Mouse (Mus musculus): ENCODE measurements around the gene Nab2. TPM values are rescaled to one million over a fixed set of nuclear protein-coding genes. Genes with fewer than 3 reads are reported as not detected.

The Nab2 gene
- polyA plus RNA-seq, 1 experiment from 2014 or later = 4.9 TPM

GRCm38 (mm10) chr10:127621191-127622056 is 46.9 kb downstream of the Nab2 start:
- peak overlapping the region; percentile 88 for H3K27ac ChIP-seq (ENCODE audit: low read depth, low read length)
- H3K4me3 ChIP-seq (ENCODE audit: low read depth, low read length) = peak overlapping the region; percentile 69
- H3K4me1 ChIP-seq (replicated peaks; ENCODE audit: control insufficient read depth, insufficient read depth, low read length) = peaks cover 8% of the 10 kb centered on the region; the same call in 1 of the 2 replicates
- DNase-seq (ENCODE audit: low spot score) (peak; percentile 91), ATAC-seq (ENCODE audit: low FRiP score) (peak; percentile 87)
- no peaks in the 10 kb centered on the region for H3K27me3 ChIP-seq (ENCODE audit: control insufficient read depth, insufficient read depth, low read length)
- WGBS = under 1% methylated on average over 36 of the region's 39 CpGs
- H3K9me3 ChIP-seq (ENCODE audit: control insufficient read depth, low read length) = no peaks in the 10 kb centered on the region; the same call in 1 of the 2 replicates
- peak overlapping the region; percentile 86 for H3K9ac ChIP-seq (ENCODE audit: low read depth, low read length)
- H3K36me3 ChIP-seq (ENCODE audit: control insufficient read depth, insufficient read depth, low read length) = no peaks in the 10 kb centered on the region
- H3K4me2 ChIP-seq (replicated peaks; ENCODE audit: low read depth, low read length) = peak overlapping the region; percentile 85

GRCm38 (mm10) chr10:127620406-127621190 is 47.8 kb downstream of the Nab2 start, which contains the start of gene Lrp1:
Lrp1 (minus strand) TSS chr10:127621148.
- H3K4me1 ChIP-seq (replicated peaks; ENCODE audit: control insufficient read depth, insufficient read depth, low read length) = peaks cover 8% of the 10 kb centered on the region; the same call in 1 of the 2 replicates
- H3K27ac ChIP-seq (ENCODE audit: low read depth, low read length) = peak within 1 kb of the TSS; percentile 88
- H3K9me3 ChIP-seq (ENCODE audit: control insufficient read depth, low read length) = no peaks in the 10 kb centered on the region
- under 1% methylated on average over 23 of the region's 32 CpGs for WGBS
- H3K4me3 ChIP-seq (ENCODE audit: low read depth, low read length) = peak within 1 kb of the TSS; percentile 69
- no peaks in the 10 kb centered on the region for H3K36me3 ChIP-seq (ENCODE audit: control insufficient read depth, insufficient read depth, low read length)
- peak within 1 kb of the TSS; percentile 86 for H3K9ac ChIP-seq (ENCODE audit: low read depth, low read length)
- H3K4me2 ChIP-seq (replicated peaks; ENCODE audit: low read depth, low read length) = peak within 1 kb of the TSS; percentile 85
- ATAC-seq (ENCODE audit: low FRiP score) (peak; percentile 78), DNase-seq (ENCODE audit: low spot score) (peak; percentile 69)
- no peaks in the 10 kb centered on the region for H3K27me3 ChIP-seq (ENCODE audit: control insufficient read depth, insufficient read depth, low read length)

DNA sequence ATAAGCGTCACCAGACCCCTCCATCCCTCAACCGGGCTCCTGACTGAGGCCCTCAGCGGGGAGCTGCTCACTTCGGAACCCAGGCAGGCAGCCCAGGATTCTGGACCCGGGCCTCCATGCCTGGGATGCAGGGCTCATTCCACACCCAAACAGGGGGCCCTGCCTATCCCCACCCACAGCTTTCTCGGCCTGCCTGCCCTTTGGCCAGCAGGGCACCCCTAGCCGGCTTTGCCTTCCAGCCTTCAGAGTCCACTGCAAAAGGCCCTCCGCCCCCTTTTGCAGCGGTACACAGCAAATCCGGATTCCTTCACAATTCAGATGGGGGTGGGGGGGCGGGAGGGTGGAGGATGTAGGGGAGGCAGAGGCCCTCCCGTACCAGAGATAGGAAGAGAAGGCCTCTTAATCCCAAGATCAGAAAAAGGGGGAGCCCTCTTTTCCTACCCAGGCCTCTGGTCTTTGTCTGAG is 48.4 kb downstream of the Nab2 start:
- Histone ChIP-seq H3K9me3 (ENCODE audit: control insufficient read depth, low read length) (no peaks in the 10 kb centered on the region), H3K4me3 (ENCODE audit: low read depth, low read length) (peak overlapping the region; percentile 69), H3K36me3 (ENCODE audit: control insufficient read depth, insufficient read depth, low read length) (no peaks in the 10 kb centered on the region), H3K27ac (ENCODE audit: low read depth, low read length) (peak overlapping the region; percentile 88), H3K4me1 (replicated peaks; ENCODE audit: control insufficient read depth, insufficient read depth, low read length) (peaks cover 8% of the 10 kb centered on the region), H3K4me2 (replicated peaks; ENCODE audit: low read depth, low read length) (peak overlapping the region; percentile 85), H3K9ac (ENCODE audit: low read depth, low read length) (peak overlapping the region; percentile 86), H3K27me3 (ENCODE audit: control insufficient read depth, insufficient read depth, low read length) (no peaks in the 10 kb centered on the region)
- WGBS = 1% methylated on average over 12 of the region's 12 CpGs
- DNase-seq (ENCODE audit: low spot score) (peak; percentile 61), ATAC-seq (ENCODE audit: low FRiP score) (peak; percentile 5)

- H3K9ac ChIP-seq (ENCODE audit: low read depth, low read length) = peak overlapping the region; percentile 86
- H3K27me3 ChIP-seq (ENCODE audit: control insufficient read depth, insufficient read depth, low read length) = no peaks in the 10 kb centered on the region
- H3K4me3 ChIP-seq (ENCODE audit: low read depth, low read length) = peak overlapping the region; percentile 69
- peaks cover 15% of the 10 kb centered on the region for H3K4me1 ChIP-seq (replicated peaks; ENCODE audit: control insufficient read depth, insufficient read depth, low read length)
- ATAC-seq (ENCODE audit: low FRiP score) (no peak), DNase-seq (ENCODE audit: low spot score) (no peak)
- H3K27ac ChIP-seq (ENCODE audit: low read depth, low read length) = no peak overlapping the region
- no peaks in the 10 kb centered on the region for H3K9me3 ChIP-seq (ENCODE audit: control insufficient read depth, low read length)
- H3K36me3 ChIP-seq (ENCODE audit: control insufficient read depth, insufficient read depth, low read length) = no peaks in the 10 kb centered on the region
- H3K4me2 ChIP-seq (replicated peaks; ENCODE audit: low read depth, low read length) = peak overlapping the region; percentile 85
- WGBS = 30% methylated on average over 8 of the region's 8 CpGs
Measured at GRCm38 (mm10) chr10:127619119-127619721, 49.1 kb downstream of the Nab2 start.

- WGBS = 57% methylated on average over 6 of the region's 6 CpGs
Measured at GRCm38 (mm10) chr10:127618173-127618572, 50.2 kb downstream of the Nab2 start.

GRCm38 (mm10) chr10:127617294-127617693 is 51.1 kb downstream of the Nab2 start:
- no peak overlapping the region for H3K9ac ChIP-seq (ENCODE audit: low read depth, low read length)
- H3K36me3 ChIP-seq (ENCODE audit: control insufficient read depth, insufficient read depth, low read length) = no peaks in the 10 kb centered on the region
- H3K4me3 ChIP-seq (ENCODE audit: low read depth, low read length) = no peak overlapping the region
- H3K27ac ChIP-seq (ENCODE audit: low read depth, low read length) = no peak overlapping the region
- H3K27me3 ChIP-seq (ENCODE audit: control insufficient read depth, insufficient read depth, low read length) = no peaks in the 10 kb centered on the region
- no peak overlapping the region for H3K4me2 ChIP-seq (replicated peaks; ENCODE audit: low read depth, low read length)
- DNase-seq (ENCODE audit: low spot score) (no peak), ATAC-seq (ENCODE audit: low FRiP score) (no peak)
- H3K4me1 ChIP-seq (replicated peaks; ENCODE audit: control insufficient read depth, insufficient read depth, low read length) = peaks cover 17% of the 10 kb centered on the region
- 64% methylated on average over 4 of the region's 4 CpGs for WGBS
- no peaks in the 10 kb centered on the region for H3K9me3 ChIP-seq (ENCODE audit: control insufficient read depth, low read length)

More at GRCm38 (mm10) chr10:127618173-127618572, 50.2 kb downstream of the Nab2 start:
- Histone ChIP-seq H3K4me3 (ENCODE audit: low read depth, low read length) (no peak overlapping the region), H3K27ac (ENCODE audit: low read depth, low read length) (no peak overlapping the region), H3K27me3 (ENCODE audit: control insufficient read depth, insufficient read depth, low read length) (no peaks in the 10 kb centered on the region), H3K4me1 (replicated peaks; ENCODE audit: control insufficient read depth, insufficient read depth, low read length) (peaks cover 17% of the 10 kb centered on the region), H3K9me3 (ENCODE audit: control insufficient read depth, low read length) (no peaks in the 10 kb centered on the region), H3K36me3 (ENCODE audit: control insufficient read depth, insufficient read depth, low read length) (no peaks in the 10 kb centered on the region), H3K9ac (ENCODE audit: low read depth, low read length) (no peak overlapping the region), H3K4me2 (replicated peaks; ENCODE audit: low read depth, low read length) (no peak overlapping the region)
- ATAC-seq (ENCODE audit: low FRiP score) = no peak
- DNase-seq (ENCODE audit: low spot score) = no peak

DNA sequence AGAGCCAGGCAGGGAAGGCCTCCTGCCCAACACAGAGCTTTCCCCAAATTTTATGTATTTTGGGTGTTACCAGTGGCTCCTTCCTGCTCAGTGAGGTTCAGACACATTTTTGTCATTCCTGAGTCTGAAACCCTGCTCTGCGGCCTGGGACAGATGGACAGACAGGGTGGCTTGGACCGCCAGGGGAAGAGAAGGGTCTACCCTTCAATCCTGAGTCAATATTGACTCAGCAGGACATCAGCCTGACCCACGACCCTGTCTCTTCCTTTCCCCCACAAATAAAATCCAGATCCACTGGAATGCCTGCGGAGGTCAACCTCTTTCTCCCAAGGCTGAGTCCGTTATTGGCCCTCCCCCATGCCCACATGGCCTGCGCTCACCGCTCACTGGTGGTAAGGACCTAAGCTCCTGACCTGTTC is 52.1 kb downstream of the Nab2 start:
- Histone ChIP-seq H3K27me3 (ENCODE audit: control insufficient read depth, insufficient read depth, low read length) (no peaks in the 10 kb centered on the region), H3K4me2 (replicated peaks; ENCODE audit: low read depth, low read length) (no peak overlapping the region), H3K4me1 (replicated peaks; ENCODE audit: control insufficient read depth, insufficient read depth, low read length) (peaks cover 17% of the 10 kb centered on the region), H3K36me3 (ENCODE audit: control insufficient read depth, insufficient read depth, low read length) (no peaks in the 10 kb centered on the region), H3K27ac (ENCODE audit: low read depth, low read length) (no peak overlapping the region), H3K9me3 (ENCODE audit: control insufficient read depth, low read length) (no peaks in the 10 kb centered on the region), H3K4me3 (ENCODE audit: low read depth, low read length) (no peak overlapping the region), H3K9ac (ENCODE audit: low read depth, low read length) (no peak overlapping the region)
- WGBS = 29% methylated on average over 7 of the region's 7 CpGs
- no peak for ATAC-seq (ENCODE audit: low FRiP score)
- no peak for DNase-seq (ENCODE audit: low spot score)

GRCm38 (mm10) chr10:127615591-127615990 is 52.8 kb downstream of the Nab2 start:
- DNase-seq (ENCODE audit: low spot score) (no peak), ATAC-seq (ENCODE audit: low FRiP score) (no peak)
- 71% methylated on average over 3 of the region's 3 CpGs for WGBS
- Histone ChIP-seq H3K4me1 (replicated peaks; ENCODE audit: control insufficient read depth, insufficient read depth, low read length) (peaks cover 17% of the 10 kb centered on the region), H3K9me3 (ENCODE audit: control insufficient read depth, low read length) (no peaks in the 10 kb centered on the region), H3K27me3 (ENCODE audit: control insufficient read depth, insufficient read depth, low read length) (no peaks in the 10 kb centered on the region), H3K4me3 (ENCODE audit: low read depth, low read length) (no peak overlapping the region), H3K4me2 (replicated peaks; ENCODE audit: low read depth, low read length) (no peak overlapping the region), H3K9ac (ENCODE audit: low read depth, low read length) (no peak overlapping the region), H3K27ac (ENCODE audit: low read depth, low read length) (peak overlapping the region; percentile 53; the same call in 1 of the 2 replicates), H3K36me3 (ENCODE audit: control insufficient read depth, insufficient read depth, low read length) (no peaks in the 10 kb centered on the region)
